Mouse (Mus musculus) MEL (cell line): ENCODE data around the gene Bub1b. TPM values are rescaled to one million over a fixed set of nuclear protein-coding genes. Genes with fewer than 3 reads are reported as not detected.

Experiments
- DNase-seq: peaks from one replicate; pipeline ENCODE4 v3.0.0; 2011; ENCODE audit warnings: low read depth, low spot score
- H3K27ac ChIP-seq: 2 replicates; pipeline ENCODE4 v1.5.1; 2012; ENCODE audit warnings: low read depth, mild to moderate bottlenecking, control low read depth, low read length, moderate library complexity; ENCODE audit not compliant: control insufficient read depth
- H3K27me3 ChIP-seq, 2 experiments: fragments of 150-350 bp in 1 of 2; sonication (generic) in 1 of 2; 2 replicates each; pipeline ENCODE4 v1.6.1; 2012; ENCODE audit warnings: low read length in 2 of 2, mild to moderate bottlenecking in 2 of 2, improper control_type of control experiment in 1 of 2, moderate library complexity in 1 of 2; ENCODE audit not compliant: insufficient read depth in 2 of 2, control insufficient read depth in 1 of 2
- H3K36me3 ChIP-seq, 2 experiments: 2 replicates each; pipeline ENCODE4 v1.6.1; 2012 to 2014; ENCODE audit warnings: low read length in 2 of 2, improper control_type of control experiment in 1 of 2, inconsistent platforms in 1 of 2, mild to moderate bottlenecking in 1 of 2; ENCODE audit not compliant: insufficient read depth in 2 of 2, control insufficient read depth in 1 of 2
- H3K4me1 ChIP-seq, 2 experiments: fragments of 150-350 bp in 1 of 2; sonication (generic) in 1 of 2; 2 replicates each; pipeline ENCODE4 v1.6.1; 2012; ENCODE audit warnings: low read length in 2 of 2, improper control_type of control experiment in 1 of 2, mild to moderate bottlenecking in 1 of 2; ENCODE audit not compliant: insufficient read depth in 2 of 2, control insufficient read depth in 1 of 2
- H3K4me3 ChIP-seq, 2 experiments: fragments of 150-350 bp in 1 of 2; sonication (generic) in 1 of 2; 2 replicates each; pipeline ENCODE4 v1.5.1; 2012; ENCODE audit warnings: low read depth in 2 of 2, low read length in 2 of 2, mild to moderate bottlenecking in 2 of 2, moderate library complexity in 2 of 2, control low read depth in 1 of 2, improper control_type of control experiment in 1 of 2; ENCODE audit not compliant: control insufficient read depth in 1 of 2, insufficient read depth in 1 of 2
- H3K79me2 ChIP-seq: 2 replicates; pipeline ENCODE4 v1.6.1; 2012; ENCODE audit warnings: mild to moderate bottlenecking, low read length, moderate library complexity; ENCODE audit not compliant: control insufficient read depth, poor library complexity, insufficient read depth
- H3K9ac ChIP-seq: 2 replicates; pipeline ENCODE4 v1.6.1; 2012; ENCODE audit warnings: low read depth, mild to moderate bottlenecking, control low read depth, low read length, moderate library complexity; ENCODE audit not compliant: control insufficient read depth, poor library complexity, severe bottlenecking
- H3K9me3 ChIP-seq: fragments of 150-350 bp; sonication (generic); replicated peaks from 2 replicates; pipeline ENCODE4 v1.6.1; 2012; ENCODE audit warnings: mild to moderate bottlenecking, low read length, improper control_type of control experiment, moderate library complexity; ENCODE audit not compliant: insufficient read depth
- BHLHE40 ChIP-seq: IDR thresholded peaks from 2 replicates; pipeline ENCODE4 v1.6.1; 2012; ENCODE audit warnings: low read depth, mild to moderate bottlenecking, inconsistent platforms, low read length, improper control_type of control experiment, borderline replicate concordance
- CHD1 ChIP-seq: IDR thresholded peaks from 2 replicates; pipeline ENCODE4 v1.6.1; 2012; ENCODE audit warnings: low read depth, mild to moderate bottlenecking, inconsistent platforms, low read length, improper control_type of control experiment
- CHD2 ChIP-seq: IDR thresholded peaks from 2 replicates; pipeline ENCODE4 v1.6.1; 2011; ENCODE audit warnings: low read length, improper control_type of control experiment
- CTCF ChIP-seq, 3 experiments: IDR thresholded peaks in 2 of 3; conservative IDR thresholded peaks in 1 of 3; 2 replicates each; pipeline ENCODE4 v1.5.1; 2011 to 2012; ENCODE audit warnings: low read length in 3 of 3, low read depth in 2 of 3, mild to moderate bottlenecking in 2 of 3, improper control_type of control experiment in 1 of 3, inconsistent platforms in 1 of 3, mixed read lengths in 1 of 3, moderate library complexity in 1 of 3; ENCODE audit not compliant: control insufficient read depth in 1 of 3, insufficient read depth in 1 of 3, poor library complexity in 1 of 3, severe bottlenecking in 1 of 3
- E2F4 ChIP-seq: IDR thresholded peaks from 2 replicates; pipeline ENCODE4 v1.6.1; 2011; ENCODE audit warnings: low read depth, low read length, improper control_type of control experiment, borderline replicate concordance
- ELF1 ChIP-seq: IDR thresholded peaks from 2 replicates; pipeline ENCODE4 v1.6.1; 2014; ENCODE audit warnings: low read depth, mild to moderate bottlenecking, inconsistent platforms, low read length, improper control_type of control experiment, moderate library complexity
- EP300 ChIP-seq, 2 experiments: IDR thresholded peaks; 2 replicates each; pipeline ENCODE4 v1.6.1; 2011; ENCODE audit warnings: improper control_type of control experiment in 2 of 2, low read length in 2 of 2, low read depth in 1 of 2, mild to moderate bottlenecking in 1 of 2
- ETS1 ChIP-seq: IDR thresholded peaks from 2 replicates; pipeline ENCODE4 v1.6.1; 2012; ENCODE audit warnings: low read depth, mild to moderate bottlenecking, inconsistent platforms, low read length, improper control_type of control experiment, moderate library complexity
- GABPA ChIP-seq: IDR thresholded peaks from 2 replicates; pipeline ENCODE4 v1.6.1; 2012; ENCODE audit warnings: low read depth, mild to moderate bottlenecking, inconsistent platforms, low read length, improper control_type of control experiment, moderate library complexity
- GATA1 ChIP-seq: IDR thresholded peaks from 2 replicates; pipeline ENCODE4 v1.6.1; 2011; ENCODE audit warnings: low read depth, low read length, improper control_type of control experiment
- HCFC1 ChIP-seq: IDR thresholded peaks from 2 replicates; pipeline ENCODE4 v1.6.1; 2012; ENCODE audit warnings: low read depth, mild to moderate bottlenecking, inconsistent platforms, low read length, improper control_type of control experiment, moderate library complexity
- JUND ChIP-seq: IDR thresholded peaks from 2 replicates; pipeline ENCODE4 v1.6.1; 2011; ENCODE audit warnings: low read depth, mild to moderate bottlenecking, improper control_type of control experiment, low read length
- KAT2A ChIP-seq: conservative IDR thresholded peaks from 2 replicates; pipeline ENCODE4 v1.6.1; 2012; ENCODE audit warnings: low read depth, low read length, improper control_type of control experiment, inconsistent platforms
- MAFK ChIP-seq: IDR thresholded peaks from 2 replicates; pipeline ENCODE4 v1.6.1; 2011; ENCODE audit warnings: low read depth, mild to moderate bottlenecking, low read length, improper control_type of control experiment, borderline replicate concordance
- MAX ChIP-seq: IDR thresholded peaks from 2 replicates; pipeline ENCODE4 v1.6.1; 2011; ENCODE audit warnings: low read length, improper control_type of control experiment
- MAZ ChIP-seq: IDR thresholded peaks from 2 replicates; pipeline ENCODE4 v1.6.1; 2012; ENCODE audit warnings: low read depth, mild to moderate bottlenecking, inconsistent platforms, low read length, improper control_type of control experiment
- MEF2A ChIP-seq: IDR thresholded peaks from 2 replicates; pipeline ENCODE4 v1.6.1; 2014; ENCODE audit warnings: low read depth, mild to moderate bottlenecking, inconsistent platforms, low read length, improper control_type of control experiment; ENCODE audit not compliant: poor library complexity, insufficient replicate concordance, severe bottlenecking; ENCODE audit errors: extremely low read depth
- MXI1 ChIP-seq: IDR thresholded peaks from 2 replicates; pipeline ENCODE4 v1.6.1; 2011; ENCODE audit warnings: mild to moderate bottlenecking, low read depth, low read length, improper control_type of control experiment
- MYB ChIP-seq: IDR thresholded peaks from 2 replicates; pipeline ENCODE4 v1.6.1; 2011; ENCODE audit warnings: mild to moderate bottlenecking, low read depth, low read length, improper control_type of control experiment
- MYC ChIP-seq: IDR thresholded peaks from 2 replicates; pipeline ENCODE4 v1.6.1; 2011; ENCODE audit warnings: low read depth, mild to moderate bottlenecking, low read length, improper control_type of control experiment, moderate library complexity
- NELFE ChIP-seq: IDR thresholded peaks from 2 replicates; pipeline ENCODE4 v1.6.1; 2011; ENCODE audit warnings: low read depth, low read length, improper control_type of control experiment
- NRF1 ChIP-seq: IDR thresholded peaks from 2 replicates; pipeline ENCODE4 v1.6.1; 2014; ENCODE audit warnings: low read depth, mild to moderate bottlenecking, inconsistent platforms, low read length, improper control_type of control experiment, moderate library complexity; ENCODE audit not compliant: poor library complexity, insufficient read depth, severe bottlenecking
- POLR2A ChIP-seq, 2 experiments: IDR thresholded peaks; 2 replicates each; pipeline ENCODE4 v1.6.1; 2011 to 2012; ENCODE audit warnings: low read length in 2 of 2, mild to moderate bottlenecking in 2 of 2, control low read depth in 1 of 2, improper control_type of control experiment in 1 of 2, low read depth in 1 of 2, moderate library complexity in 1 of 2; ENCODE audit not compliant: control insufficient read depth in 1 of 2, insufficient read depth in 1 of 2, poor library complexity in 1 of 2
- POLR2AphosphoS5 ChIP-seq: IDR thresholded peaks from 2 replicates; pipeline ENCODE4 v1.6.1; 2012; ENCODE audit warnings: low read depth, borderline replicate concordance, mild to moderate bottlenecking, inconsistent platforms, low read length, moderate library complexity, mixed read lengths
- RAD21 ChIP-seq: IDR thresholded peaks from 2 replicates; pipeline ENCODE4 v1.6.1; 2011; ENCODE audit warnings: mild to moderate bottlenecking, low read depth, low read length, improper control_type of control experiment
- RCOR1 ChIP-seq: IDR thresholded peaks from 2 replicates; pipeline ENCODE4 v1.6.1; 2012; ENCODE audit warnings: low read depth, mild to moderate bottlenecking, inconsistent platforms, low read length, improper control_type of control experiment
- SIN3A ChIP-seq: IDR thresholded peaks from 2 replicates; pipeline ENCODE4 v1.6.1; 2012; ENCODE audit warnings: low read length, improper control_type of control experiment, inconsistent platforms
- SMC3 ChIP-seq: IDR thresholded peaks from 2 replicates; pipeline ENCODE4 v1.6.1; 2011; ENCODE audit warnings: low read depth, low read length, improper control_type of control experiment
- TAL1 ChIP-seq: IDR thresholded peaks from 2 replicates; pipeline ENCODE4 v1.6.1; 2012; ENCODE audit warnings: mild to moderate bottlenecking, inconsistent platforms, low read length, moderate library complexity, mixed read lengths
- TBP ChIP-seq: IDR thresholded peaks from 2 replicates; pipeline ENCODE4 v1.8.0; 2011; ENCODE audit warnings: low read depth, low read length, improper control_type of control experiment
- TCF12 ChIP-seq: IDR thresholded peaks from 2 replicates; pipeline ENCODE4 v1.6.1; 2014; ENCODE audit warnings: low read depth, mild to moderate bottlenecking, inconsistent platforms, low read length, improper control_type of control experiment, moderate library complexity
- UBTF ChIP-seq: IDR thresholded peaks from 2 replicates; pipeline ENCODE4 v1.6.1; 2012; ENCODE audit warnings: low read depth, mild to moderate bottlenecking, inconsistent platforms, low read length, improper control_type of control experiment, moderate library complexity, borderline replicate concordance; ENCODE audit not compliant: insufficient read depth
- USF1 ChIP-seq: IDR thresholded peaks from 2 replicates; pipeline ENCODE4 v1.6.1; 2014; ENCODE audit warnings: low read depth, mild to moderate bottlenecking, inconsistent platforms, low read length, improper control_type of control experiment, moderate library complexity
- ZC3H11A ChIP-seq: IDR thresholded peaks from 2 replicates; pipeline ENCODE4 v1.6.1; 2012; ENCODE audit warnings: low read depth, mild to moderate bottlenecking, inconsistent platforms, low read length, improper control_type of control experiment
- ZKSCAN1 ChIP-seq: IDR thresholded peaks from 2 replicates; pipeline ENCODE4 v1.6.1; 2012; ENCODE audit warnings: low read depth, mild to moderate bottlenecking, inconsistent platforms, low read length, improper control_type of control experiment, moderate library complexity
- ZMIZ1 ChIP-seq: IDR thresholded peaks from 2 replicates; pipeline ENCODE4 v1.6.1; 2012; ENCODE audit warnings: low read depth, mild to moderate bottlenecking, inconsistent platforms, low read length, improper control_type of control experiment, moderate library complexity
- ZNF384 ChIP-seq: IDR thresholded peaks from 2 replicates; pipeline ENCODE4 v1.6.1; 2012; ENCODE audit warnings: low read depth, mild to moderate bottlenecking, inconsistent platforms, low read length, improper control_type of control experiment
- polyA plus RNA-seq, 2 experiments: library from polyadenylated mRNA; stranded (reverse) in 1 of 2; unstranded in 1 of 2; fragments of >175 nt in 1 of 2; fragments of >200 nt in 1 of 2; gene quantifications; 2 replicates each; pipeline versions ENCODE4 v1.2.1 to v1.2.4; 2012; ENCODE audit warnings: low replicate concordance in 2 of 2, low read depth in 1 of 2; ENCODE audit not compliant: insufficient read length in 2 of 2, insufficient read depth in 1 of 2, missing spikeins in 1 of 2
- total RNA-seq: library from RNA; depleted of rRNA; stranded (reverse); fragments of 300-350 nt; gene quantifications from 2 replicates; pipeline ENCODE4 v1.2.3, GENCODE M21; 2012

Bub1b gene
- total and polyA plus RNA-seq, 3 experiments, result 87.5 to 120 TPM; not detected in 1

DNA sequence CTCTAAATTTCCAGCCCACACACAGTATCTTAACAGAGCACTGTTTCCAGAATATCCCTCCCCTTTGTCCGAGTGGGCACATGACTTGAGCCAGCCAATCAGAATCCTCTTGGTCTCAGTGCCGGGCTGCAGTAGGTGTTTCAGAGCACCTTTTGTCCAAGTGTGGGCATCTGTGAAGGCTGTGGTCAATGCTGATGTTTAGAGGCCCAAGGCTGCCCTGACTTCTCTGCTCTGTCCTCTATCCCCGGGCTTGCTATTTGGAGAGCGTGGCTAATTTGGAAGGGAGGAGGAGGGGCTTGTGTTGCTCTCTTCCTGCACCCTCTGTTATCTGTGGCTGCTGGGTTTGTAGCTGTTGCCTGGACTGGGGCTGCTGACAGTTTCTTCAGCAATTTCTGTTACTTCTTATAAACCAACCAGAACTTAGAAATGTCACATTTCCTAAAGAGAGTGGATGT, 62.0 kb downstream of the Bub1b start:
- Histone ChIP-seq H3K79me2 (peaks cover 15% of the 10 kb centered on the region), H3K27me3 (no peaks in the 10 kb centered on the region), H3K4me1 (peaks cover 19 to 47% of the 10 kb centered on the region in 2 experiments), H3K27ac (peak overlapping the region; percentile 99), H3K9me3 (no peaks in the 10 kb centered on the region), H3K36me3 (peaks cover 0 to 36% of the 10 kb centered on the region in 2 experiments; a peak in 2 of 4 replicates), H3K9ac (peak overlapping the region; percentile 72), H3K4me3 (peak overlapping the region; percentile 52 to 54)
- peak; percentile 93 for DNase-seq
- TF ChIP-seq ZKSCAN1, result no peak
- TF ChIP-seq HCFC1, result 0 out of 2 replicates have a peak, but pooled peaks have one; percentile 37
- TF ChIP-seq MYB, result no peak; the same call in none of the 2 replicates
- TF ChIP-seq ZC3H11A, result no peak
- no peak for TF ChIP-seq UBTF
- 0 out of 2 replicates have a peak, but pooled peaks have one; percentile 36 for TF ChIP-seq ELF1
- TF ChIP-seq POLR2A (IDR thresholded peaks at IDR 0.05; ENCODE audit: control insufficient read depth in 1 of 2, insufficient read depth in 1 of 2, low read depth in 1 of 2, low read length in 2 of 2, poor library complexity in 1 of 2), result peak; percentile 43 to 86; a peak in 3 of 4 replicates
- peak; percentile 67; the same call in 1 of the 2 replicates for TF ChIP-seq NELFE
- TF ChIP-seq JUND, result no peak
- TF ChIP-seq RCOR1, result no peak
- TF ChIP-seq TBP, result peak; percentile 62
- no peak; the same call in 1 of the 2 replicates for TF ChIP-seq POLR2AphosphoS5
- TF ChIP-seq MXI1, result no peak
- no peak; the same call in 1 of the 2 replicates for TF ChIP-seq BHLHE40
- TF ChIP-seq E2F4, result no peak
- no peak for TF ChIP-seq CTCF (IDR thresholded peaks at IDR 0.05 in 2 of 3, conservative IDR thresholded peaks at IDR 0.05 in 1 of 3; ENCODE audit: control insufficient read depth in 1 of 3, insufficient read depth in 1 of 3, low read depth in 2 of 3, low read length in 3 of 3, poor library complexity in 1 of 3, severe bottlenecking in 1 of 3)
- TF ChIP-seq KAT2A, result no peak
- no peak for TF ChIP-seq MAZ
- TF ChIP-seq MAFK, result no peak
- TF ChIP-seq MEF2A, result no peak
- TF ChIP-seq TCF12, result peak; percentile 29; the same call in 1 of the 2 replicates
- no peak; the same call in 1 of the 2 replicates for TF ChIP-seq MYC
- TF ChIP-seq NRF1, result no peak
- TF ChIP-seq SIN3A, result no peak; the same call in 1 of the 2 replicates
- no peak for TF ChIP-seq CHD1
- no peak for TF ChIP-seq GABPA
- TF ChIP-seq ZMIZ1, result peak; percentile 76
- TF ChIP-seq USF1, result peak; percentile 99
- peak; percentile 51 for TF ChIP-seq ETS1
- no peak for TF ChIP-seq SMC3
- no peak for TF ChIP-seq RAD21
- no peak for TF ChIP-seq ZNF384
- TF ChIP-seq MAX, result peak; percentile 85
- no peak for TF ChIP-seq CHD2
- TF ChIP-seq TAL1, result no peak
- peak; percentile 58; the same call in 1 of the 2 replicates for TF ChIP-seq GATA1
- TF ChIP-seq EP300 (IDR thresholded peaks at IDR 0.05; ENCODE audit: low read depth in 1 of 2, low read length in 2 of 2), result peak; percentile 65 to 67
